Mouse (Mus musculus): ENCODE measurements around the gene Galnt15.
"Not testable (repeated sequence)": the region's sequence is repeated elsewhere in the genome, so short reads cannot be mapped to it uniquely, and the experiment has no call there.

Gene Galnt15

DNA sequence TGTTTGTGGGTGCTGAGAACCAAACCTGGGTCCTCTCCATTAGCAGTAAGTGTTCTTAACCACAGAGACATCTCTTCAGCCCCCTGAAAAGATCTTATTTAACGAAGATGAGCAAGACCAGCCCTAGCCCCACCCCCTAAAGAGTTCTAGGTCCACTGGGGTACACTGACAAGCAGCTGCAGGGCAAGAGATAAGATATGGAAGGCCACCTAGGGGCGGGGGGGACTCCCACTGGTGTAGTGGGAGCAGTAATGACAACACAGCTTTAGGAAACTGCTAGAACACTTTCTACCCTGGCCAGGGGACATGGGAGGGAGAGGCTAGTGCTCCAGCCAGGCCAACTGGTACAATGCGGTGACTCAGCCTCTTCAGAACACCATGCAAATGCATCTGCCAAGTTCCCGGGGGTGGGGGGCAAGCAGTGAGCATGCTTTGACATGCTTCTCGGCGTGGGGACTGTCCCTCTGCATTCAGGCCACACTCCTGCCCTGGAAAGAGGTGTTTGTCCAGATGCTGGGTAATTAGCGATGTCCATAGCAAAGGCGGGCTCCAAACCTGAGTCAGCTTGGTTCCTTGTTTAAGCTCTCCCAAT, 9.0 kb downstream of the Galnt15 start:
- no peak for DNase-seq

DNA sequence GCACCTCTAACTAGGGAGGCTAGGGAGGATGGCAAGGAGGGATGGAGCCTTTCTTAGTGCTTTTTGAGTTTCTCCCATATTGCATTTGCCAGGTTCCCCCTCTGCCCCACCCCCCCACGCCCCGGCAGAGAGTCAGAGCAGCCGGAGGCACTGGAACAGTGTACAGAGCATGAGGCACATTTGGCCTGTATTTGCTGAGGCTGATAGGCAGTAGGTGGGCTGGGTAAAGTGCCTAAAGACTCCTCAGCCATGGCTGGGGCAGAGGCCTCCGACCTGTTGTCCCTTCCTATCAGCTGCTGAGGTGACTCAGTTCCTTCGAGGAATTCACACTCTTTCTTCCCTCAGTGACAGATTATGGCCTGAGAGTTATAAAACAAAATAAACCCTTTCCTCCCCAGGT, 13.3 kb downstream of the Galnt15 start:
- DNase-seq, result no peak

DNA sequence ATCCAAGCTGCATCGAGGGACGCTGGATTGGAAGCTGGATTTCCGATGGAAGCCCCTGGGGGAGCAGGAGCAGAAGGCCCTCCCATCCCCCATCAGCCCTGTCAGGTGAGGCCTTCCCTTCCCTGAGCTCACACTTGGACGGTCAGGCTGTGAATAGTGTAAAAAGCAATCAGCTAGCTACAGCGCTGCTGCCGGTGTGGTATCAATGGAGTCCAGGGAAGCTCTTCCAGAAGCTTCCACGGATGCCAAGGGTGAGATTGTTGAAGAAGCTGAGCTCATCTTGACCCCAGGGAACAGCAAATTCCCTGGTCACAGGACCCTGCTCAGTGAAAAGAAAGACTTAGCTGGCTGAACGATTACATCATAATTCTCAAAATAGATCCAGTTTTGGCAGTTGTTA, 17.6 kb downstream of the Galnt15 start:
- no peak for DNase-seq

DNA sequence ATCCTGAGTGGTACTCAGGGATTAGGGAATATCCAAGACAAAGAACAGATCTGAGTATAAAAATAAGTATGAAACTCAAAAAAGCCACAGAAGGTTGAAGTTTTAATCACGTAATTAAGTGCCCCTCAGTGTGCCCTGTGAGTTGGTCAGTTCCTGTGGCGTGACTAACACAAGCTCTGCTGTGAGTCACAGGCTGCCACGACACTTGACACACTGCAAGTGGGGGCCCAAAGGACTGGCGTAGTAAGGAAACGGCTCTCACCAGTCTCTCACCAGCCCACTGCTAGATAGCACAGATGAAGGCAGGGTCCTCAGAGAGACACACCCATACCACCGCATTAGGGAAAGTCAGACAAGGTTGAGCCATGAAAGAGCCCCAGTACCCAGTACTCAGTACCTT, 21.4 kb downstream of the Galnt15 start:
- no peak for DNase-seq

DNA sequence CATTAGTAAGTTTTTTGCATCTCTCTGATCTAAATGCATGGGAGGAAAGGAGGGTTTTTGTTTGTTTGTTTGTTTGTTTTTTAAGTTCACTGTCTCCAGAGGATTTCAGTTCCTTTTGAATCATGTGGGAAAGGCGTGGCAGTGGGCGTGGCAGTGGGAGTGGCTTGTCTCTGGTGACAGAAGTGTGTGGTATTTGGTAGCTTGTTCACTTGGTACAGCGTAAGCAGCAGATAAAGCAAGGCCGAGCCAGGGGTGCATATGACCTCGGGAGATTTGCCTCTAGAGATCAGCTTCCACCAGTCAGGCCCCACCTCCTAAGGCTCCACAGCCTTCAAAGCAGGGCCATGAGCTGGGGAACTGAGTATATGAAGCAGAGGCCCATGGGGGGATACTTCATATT, 25.1 kb downstream of the Galnt15 start:
- DNase-seq, result no peak

DNA sequence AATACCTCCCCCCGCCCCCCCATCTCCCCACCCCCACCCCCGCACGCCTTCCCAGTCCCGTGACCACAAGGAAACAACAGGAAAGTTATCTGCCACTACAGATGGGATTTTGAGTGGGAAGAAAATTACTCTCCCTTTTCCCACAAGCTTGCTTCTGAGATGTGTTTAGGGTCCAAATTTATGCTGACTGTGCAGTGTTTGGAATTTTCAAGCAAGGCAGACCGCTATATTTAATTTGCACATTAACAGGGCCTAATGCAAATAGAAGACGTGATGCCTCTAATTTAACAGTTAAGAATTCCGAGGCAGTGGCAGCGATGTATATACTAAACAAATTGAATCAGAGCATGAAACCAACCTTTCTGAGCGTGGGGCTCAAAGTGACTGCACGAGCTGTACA, 26.0 kb downstream of the Galnt15 start:
- no peak for DNase-seq

DNA sequence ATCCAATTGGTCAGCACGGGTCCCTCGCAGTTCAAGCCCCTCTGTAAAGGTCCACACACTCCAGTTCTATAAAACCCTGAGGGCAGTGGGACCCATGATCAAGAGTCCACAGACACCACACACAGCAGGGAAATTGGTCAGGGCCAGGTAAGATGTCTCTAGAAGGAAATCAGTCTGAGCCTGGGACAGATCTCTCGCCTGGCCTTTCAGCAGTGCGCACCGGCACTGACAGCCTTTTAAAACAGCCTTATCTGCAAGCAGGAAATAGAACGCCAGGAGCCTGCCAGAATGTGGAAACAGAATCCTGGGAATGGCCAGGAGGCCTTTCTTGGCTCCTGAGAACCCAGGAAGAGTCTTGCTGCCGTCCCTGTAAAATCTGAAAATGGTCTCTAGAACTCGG, 27.0 kb downstream of the Galnt15 start:
- no peak for DNase-seq

DNA sequence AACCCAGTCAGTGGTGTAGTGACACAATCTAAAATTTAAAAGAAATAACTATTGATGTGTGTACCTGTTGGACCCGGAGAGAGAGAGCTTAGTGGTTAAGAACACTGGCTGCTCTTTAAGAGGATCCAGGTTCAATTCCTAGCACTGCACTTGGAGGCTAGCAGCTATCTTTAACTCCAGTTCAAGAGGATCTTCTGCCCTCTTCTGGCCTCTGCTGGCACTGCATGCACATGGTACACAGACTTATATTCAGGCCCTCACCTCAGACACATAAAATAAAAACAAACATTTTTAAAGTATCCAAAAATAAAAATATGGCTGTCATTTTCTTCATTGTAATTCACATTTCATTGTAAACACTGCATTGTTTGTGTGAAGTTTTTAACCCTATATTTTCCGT, 27.9 kb downstream of the Galnt15 start:
- peak; percentile 43 to 48 for DNase-seq

DNA sequence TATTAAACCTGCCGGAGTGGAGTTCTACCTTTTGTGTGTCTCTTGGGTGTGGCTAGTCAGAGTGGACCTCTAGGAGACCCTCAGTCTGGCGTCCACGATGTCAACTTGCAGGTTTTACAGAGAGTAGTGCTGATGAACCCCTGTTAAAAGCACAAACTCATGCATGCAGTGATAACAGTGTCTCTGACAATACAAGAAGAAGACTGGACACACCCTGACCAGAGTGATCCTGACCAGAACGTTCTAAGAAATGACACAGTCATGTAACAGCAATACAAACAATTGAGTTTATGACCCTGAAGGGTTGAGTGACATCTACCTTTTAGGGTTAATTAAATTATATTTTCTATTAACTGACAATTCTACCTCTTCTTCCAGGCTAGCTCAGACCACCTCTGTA, 28.9 kb downstream of the Galnt15 start:
- no peak for DNase-seq

DNA sequence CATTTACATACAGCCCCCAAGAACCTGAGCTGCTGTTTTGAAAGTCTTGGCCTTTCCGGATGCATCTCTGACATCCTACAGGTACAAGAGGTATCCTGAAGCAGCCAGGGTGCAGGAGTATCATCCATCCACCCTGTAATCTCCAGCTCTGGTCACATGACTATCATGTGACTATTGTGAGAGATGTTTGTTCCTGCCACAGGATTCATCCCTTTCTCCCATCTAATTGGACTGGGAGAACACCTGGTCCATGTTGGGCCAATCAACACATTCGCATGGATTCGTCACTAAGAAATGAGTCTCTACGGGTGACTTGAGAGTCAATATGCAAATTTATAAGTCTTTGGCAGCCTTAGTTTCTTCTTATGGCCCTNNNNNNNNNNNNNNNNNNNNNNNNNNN, 32.6 kb downstream of the Galnt15 start:
- no peak for DNase-seq

DNA sequence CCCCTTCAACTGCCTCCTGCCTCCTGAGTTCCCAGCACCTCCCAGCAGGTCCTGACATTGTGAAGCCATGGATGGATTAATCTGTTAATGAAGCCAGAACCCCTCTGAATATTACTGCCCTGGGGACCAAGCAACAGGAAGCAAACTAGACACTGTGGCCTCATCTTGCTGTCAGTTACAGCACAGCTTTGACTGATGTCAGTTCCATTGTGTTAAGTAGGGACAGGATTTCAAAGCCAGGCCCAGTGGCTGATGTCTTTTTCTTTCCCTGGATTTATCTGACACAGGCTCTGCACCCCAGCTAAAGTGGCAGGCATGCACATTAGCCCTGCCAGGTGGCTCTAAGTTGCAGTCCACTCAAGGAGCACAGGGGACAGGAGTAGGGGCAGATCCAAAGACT, 44.0 kb downstream of the Galnt15 start:
- DNase-seq, result no peak

DNA sequence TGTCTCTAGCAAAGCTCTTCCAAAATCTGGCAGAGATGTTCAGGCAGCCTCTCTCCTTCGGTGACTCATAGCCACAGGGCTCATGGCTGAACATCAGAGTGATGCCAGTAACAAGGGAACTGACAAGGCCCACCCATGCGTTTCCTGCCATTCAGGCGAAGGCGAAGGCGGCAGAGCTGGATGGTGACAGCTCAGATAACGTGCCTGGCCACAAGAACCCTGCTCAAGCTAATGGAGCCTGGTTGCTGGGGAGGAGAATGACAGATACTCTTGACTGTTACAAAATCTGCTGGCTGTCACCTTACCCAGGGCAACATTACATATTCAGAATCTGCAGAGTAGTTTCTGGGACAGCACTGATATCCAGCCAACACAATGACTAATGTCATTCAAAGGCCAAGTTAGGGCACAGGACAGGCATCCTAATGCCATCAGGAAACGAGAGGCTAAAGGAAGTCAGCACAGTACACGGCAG, 44.5 kb downstream of the Galnt15 start:
- peak; percentile 18 to 29 for DNase-seq

DNA sequence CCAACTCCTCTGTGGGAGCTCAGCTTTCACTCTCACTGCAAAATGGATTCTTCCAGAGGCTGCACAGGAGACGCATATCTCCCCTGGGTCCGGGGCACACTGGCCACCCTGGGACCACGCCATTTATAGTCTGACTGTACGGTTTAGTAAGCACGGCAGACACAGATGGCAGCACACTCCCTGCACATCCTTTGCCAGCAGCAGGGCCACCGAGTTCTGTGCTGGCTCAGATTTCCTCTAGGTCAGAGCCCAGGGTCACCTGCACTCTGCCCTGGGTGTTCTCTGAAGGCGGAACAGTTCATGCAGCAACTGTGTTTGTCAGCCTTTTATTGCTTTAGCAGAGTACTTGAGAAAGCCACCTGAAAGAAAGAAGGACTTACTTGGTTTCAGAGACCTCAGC, 45.1 kb downstream of the Galnt15 start:
- DNase-seq, result no peak

DNA sequence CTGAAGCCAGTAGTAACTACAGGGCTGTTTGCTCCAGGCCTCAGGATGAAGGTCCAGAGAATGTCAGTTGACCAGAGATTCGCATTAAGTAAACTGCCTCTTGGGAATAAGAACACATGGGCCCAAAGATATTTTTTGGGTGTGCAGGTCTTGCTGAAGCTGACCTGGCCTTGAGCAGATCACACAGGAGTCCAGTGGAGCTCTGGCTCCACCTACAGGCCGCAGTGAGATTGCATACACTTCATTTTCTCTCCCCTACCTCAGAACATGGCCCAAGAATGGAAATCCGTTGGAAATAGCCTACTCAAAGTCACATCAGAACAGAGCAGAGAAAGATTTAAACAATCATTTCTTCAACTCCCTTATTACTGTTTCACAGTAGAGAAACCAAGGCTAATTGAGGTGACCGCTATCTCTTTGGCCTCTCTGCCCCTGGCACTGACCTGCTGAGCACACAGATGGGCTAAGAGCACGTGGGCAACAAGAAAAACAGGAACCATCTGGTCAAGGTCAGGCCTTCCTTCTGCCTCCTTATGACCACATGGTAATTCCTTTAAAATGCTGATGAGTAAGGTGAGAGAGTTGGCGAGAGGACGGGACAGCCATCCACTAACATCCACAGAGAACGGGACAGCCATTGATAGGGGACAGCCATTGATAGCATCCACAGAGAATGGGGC, 48.2 kb downstream of the Galnt15 start:
- peak; percentile 78 to 79 for DNase-seq

DNA sequence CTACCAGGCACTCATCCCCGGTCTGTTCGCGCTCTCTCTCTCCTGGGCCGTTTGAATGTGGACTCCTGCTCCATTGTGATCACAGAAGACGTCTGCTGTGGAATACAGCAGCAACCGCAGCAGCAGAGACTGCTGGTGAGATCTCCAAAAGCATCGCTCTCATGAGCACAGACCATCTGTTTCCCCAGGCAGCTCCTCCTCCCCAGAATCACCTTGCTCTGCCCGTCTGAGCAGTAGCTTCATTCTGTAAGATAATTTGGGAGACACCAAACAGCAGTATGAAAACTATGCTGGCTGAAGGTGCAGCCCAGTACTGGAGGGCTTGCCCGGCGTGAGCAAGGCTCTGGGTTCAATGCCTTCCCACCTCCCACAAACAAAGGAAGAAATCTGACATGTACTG, 52.2 kb downstream of the Galnt15 start:
- DNase-seq, result no peak

DNA sequence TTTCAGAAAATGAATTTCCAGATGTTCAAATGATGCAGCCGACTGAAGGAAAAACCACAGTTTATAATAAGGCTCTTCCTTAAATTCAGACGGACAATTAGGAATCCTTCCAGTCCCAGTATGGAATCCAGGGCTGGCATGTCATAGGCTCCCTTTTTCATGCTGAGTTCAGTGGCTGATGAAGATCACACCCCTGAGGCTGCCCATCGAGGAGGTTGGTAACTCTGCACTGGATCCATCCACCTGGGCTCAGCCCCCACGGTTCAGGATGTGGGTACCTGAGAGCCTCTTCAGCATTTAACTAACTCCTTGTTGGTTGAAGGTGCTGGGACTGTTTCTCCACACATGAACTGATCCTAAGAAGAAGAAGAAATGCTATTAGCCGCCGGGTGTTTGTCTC, 54.1 kb downstream of the Galnt15 start:
- no peak for DNase-seq

DNA sequence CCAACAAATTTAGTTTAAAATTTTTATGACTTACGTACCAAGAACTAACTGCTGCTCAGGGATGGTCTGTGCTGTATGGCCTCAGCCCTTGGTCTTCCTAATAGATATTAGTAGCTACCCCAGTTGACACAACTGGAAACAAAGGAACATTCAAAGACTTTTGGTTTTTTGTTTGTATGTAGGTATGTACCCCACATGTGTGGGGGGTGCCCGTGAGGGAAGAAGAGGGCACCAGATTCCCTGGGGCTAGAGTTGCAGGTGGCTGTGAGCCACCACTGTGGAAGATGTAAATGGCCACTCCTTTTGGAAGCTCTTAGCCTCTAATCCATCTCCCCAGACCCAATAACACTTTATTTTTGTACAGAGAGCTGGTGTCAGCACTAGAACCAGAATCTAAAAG, 54.7 kb downstream of the Galnt15 start:
- DNase-seq, result no peak

DNA sequence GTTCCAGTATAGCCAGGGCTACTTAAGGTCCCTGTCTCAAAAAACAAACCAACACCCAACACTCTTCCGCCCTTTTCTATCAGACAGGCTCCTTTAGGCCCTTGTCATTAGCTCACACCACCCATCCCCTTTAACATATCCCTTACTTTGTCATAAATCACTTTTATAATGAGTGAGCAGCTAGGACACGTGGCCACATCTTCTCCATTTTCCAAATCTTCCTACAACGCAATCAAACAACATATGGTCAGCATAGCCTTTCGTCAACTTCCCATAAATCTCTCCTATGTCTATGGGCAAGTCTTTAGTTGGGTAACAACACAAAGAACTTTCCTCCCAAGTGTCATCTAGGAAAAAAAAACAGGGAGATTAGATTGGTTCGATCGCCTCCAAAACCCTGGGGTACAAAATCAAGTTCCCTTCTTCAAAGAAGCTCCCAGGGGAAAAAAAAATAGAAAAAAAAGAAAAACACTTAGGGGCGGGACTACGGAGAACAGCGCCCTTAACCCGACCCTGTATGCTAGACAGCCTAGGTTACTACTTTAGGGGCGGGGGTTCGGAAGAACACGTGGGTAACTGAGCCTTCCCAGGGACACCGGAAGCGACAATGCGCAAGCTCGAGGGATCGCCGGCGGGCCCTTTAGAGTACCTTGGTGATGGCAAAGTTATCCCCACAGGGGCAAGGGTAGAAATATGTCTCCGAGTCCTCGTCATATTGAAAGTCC, 56.1 kb downstream of the Galnt15 start, which contains the start of gene Oxnad1:
Oxnad1 (plus strand) TSS at position 614 of the 725 bp plus-strand sequence.
- DNase-seq, result no peak

DNA sequence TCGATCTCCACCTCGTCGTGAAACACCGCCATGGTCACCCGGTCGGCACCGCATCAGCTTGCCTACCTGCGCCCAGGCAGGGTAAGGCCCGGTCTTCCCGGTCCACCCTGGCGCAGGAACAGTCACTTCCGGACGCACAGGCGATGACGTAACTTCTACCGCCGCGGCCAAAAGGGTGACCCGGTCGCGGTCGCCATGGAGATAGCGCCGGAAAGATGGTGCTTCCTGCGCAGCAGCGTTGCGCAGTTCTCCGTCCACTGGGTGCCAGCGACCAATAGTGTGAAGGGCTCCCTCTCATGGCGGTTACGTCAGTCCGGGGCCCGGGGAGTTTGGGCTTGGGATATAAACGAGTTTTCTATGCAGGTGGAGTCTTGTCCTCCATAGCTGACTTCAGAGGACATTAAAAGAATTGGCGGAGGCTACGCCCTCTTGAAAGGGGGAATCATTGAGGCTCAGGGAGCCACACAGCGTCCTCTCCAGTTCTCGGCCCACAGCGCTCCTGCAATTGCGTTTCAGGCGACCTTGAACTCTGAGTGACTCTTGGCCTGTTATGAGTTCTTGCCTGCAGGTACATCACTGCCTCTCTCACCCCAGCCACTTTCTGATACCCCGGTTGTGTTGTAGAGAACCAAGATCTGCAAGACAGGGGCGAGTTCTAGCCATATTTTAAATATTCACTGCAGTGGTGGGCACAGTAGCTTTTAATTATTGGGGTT, 56.9 kb downstream of the Galnt15 start, which contains the start of gene Dph3:
Dph3 (minus strand) TSS at position 244 of the 716 bp plus-strand sequence.
- peak; percentile 98 for DNase-seq

DNA sequence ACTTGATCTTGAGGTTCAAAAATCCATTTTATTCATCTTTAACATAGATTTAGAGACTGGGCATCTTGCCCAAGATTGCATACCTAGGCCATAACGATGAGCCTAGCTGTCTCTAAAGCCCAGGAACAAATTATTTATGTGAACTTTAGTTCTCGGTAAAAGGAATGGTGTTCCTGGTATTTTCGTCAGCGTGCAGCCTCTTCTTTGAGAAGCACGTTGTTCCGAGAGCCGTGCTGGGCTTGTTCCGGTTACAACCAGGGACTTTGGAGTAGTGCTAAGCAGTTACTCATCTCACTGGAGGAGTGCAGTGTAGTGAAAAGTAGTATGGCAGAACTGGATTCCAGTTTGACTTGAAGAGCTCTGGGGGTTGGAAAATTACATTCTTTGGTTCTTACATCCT, 57.4 kb downstream of the Galnt15 start:
- DNase-seq, result no peak

DNA sequence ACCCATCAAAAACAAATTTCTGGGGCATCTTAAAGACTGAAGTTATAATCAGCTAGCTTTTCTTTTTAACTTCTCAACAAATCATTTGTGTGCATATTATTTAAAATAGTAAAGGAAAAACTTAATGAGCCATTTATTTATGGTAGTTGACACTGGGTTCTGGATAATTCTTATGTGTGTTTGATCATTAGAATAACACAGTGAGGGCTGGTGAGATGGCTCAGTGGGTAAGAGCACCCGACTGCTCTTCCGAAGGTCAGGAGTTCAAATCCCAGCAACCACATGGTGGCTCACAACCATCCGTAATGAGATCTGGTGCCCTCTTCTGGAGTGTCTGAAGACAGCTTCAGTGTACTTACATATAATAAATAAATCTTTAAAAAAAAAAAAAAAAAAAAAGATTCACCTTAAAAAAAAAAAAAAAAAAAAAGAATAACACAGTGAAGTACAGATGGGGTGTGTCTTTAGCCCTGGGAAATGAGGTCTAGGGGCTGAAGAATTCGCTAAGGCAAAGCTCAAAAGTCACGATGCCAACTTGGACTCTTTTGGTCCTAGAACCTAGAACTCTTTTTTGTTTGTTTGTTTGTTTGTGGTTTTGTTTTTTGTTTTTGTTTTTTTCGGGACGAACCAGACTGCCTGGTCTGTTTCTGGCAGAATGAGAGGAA, 58.9 kb downstream of the Galnt15 start:
- not testable (repeated sequence) for DNase-seq

DNA sequence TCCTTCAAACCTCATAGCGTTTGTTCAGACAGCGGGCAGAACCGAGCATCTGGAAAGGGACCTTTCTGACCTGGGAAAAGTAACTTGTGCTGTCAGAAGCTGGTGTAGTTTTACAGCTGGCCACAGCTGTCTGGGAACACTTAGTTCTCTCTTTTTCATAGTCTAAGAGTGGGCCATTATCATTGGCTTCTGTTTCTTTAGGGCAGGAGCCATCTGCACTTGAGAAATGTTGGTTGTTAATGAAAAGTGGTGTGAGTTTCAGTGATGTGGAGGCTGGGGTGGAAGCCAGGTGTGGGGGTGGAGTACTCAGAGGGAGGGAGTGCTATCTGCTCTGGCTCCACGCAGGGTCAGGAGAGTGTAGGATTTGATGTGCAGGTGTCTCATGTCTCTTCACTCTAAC, 62.3 kb downstream of the Galnt15 start:
- DNase-seq, result no peak

DNA sequence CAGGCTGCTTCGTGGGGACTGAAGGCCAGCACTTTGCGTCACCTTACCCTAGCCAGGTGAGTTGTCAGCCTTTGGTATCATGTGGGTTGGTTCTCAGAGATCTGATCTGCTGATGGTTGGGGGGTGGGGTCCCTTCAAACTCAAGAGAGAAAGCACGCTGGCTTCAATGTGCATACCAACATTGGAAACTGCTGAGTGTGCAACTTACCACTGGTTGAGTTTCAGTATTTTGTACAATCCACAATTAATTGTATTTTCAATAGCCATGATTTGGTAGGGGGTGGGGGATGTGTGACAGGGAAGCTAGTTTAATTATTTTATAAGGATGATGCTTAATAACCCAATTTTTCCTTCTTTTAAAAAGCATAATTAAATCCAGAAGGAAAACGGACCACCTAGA, 62.9 kb downstream of the Galnt15 start:
- DNase-seq, result no peak
